Mouse (Mus musculus) lung, adult 2 months (tissue): ENCODE measurements around the gene Cap2. TPM values are rescaled to one million over a fixed set of nuclear protein-coding genes. Genes with fewer than 3 reads are reported as not detected.

Experiments used
- DNase-seq: peaks from one replicate; pipeline ENCODE4 v3.0.0; 2022
- H3K4me1 ChIP-seq: fragments of 200-500 bp; 2 replicates; pipeline ENCODE4 v1.6.1; 2011; ENCODE audit warnings: low read length; ENCODE audit not compliant: control insufficient read depth, insufficient read depth
- H3K4me3 ChIP-seq: fragments of 200-500 bp; replicated peaks from 2 replicates; pipeline ENCODE3; 2011; ENCODE audit warnings: low read depth, mild to moderate bottlenecking, control low read depth, low read length; ENCODE audit errors: extremely low read depth
- CTCF ChIP-seq: fragments of 200-500 bp; IDR thresholded peaks from 2 replicates; pipeline ENCODE4 v1.5.1; 2011; ENCODE audit warnings: mild to moderate bottlenecking, low read length, control low read depth; ENCODE audit not compliant: insufficient read depth
- POLR2A ChIP-seq: fragments of 200-500 bp; IDR thresholded peaks from 2 replicates; pipeline ENCODE4 v1.6.1; 2011; ENCODE audit warnings: low read depth, mild to moderate bottlenecking, control low read depth, low read length, borderline replicate concordance; ENCODE audit errors: extremely low read depth
- WGBS: fragments of 180-500 bp; shearing (Covaris S2); methylation state at CpG from one replicate; pipeline ENCODE4 v1.1.7; 2018; 5-methylcytosine and 5-hydroxymethylcytosine counted together
- polyA plus RNA-seq: library from polyadenylated mRNA; depleted of rRNA; stranded (reverse); fragments of >200 nt; gene quantifications from 2 replicates; pipeline ENCODE4 v1.2.3, GENCODE M21; 2012

The Cap2 gene
- polyA plus RNA-seq, 1 experiment: 17.8 TPM

GRCm38 (mm10) chr13:46663461-46663964 lies 161.9 kb downstream of the Cap2 start:
- 0 out of 2 replicates have a peak, but pooled peaks have one; percentile 18 for TF ChIP-seq CTCF
- TF ChIP-seq POLR2A: no peak
- Histone ChIP-seq H3K4me3 (no peak overlapping the region), H3K4me1 (no peaks in the 10 kb centered on the region)
- no peak for DNase-seq
- WGBS: 24% methylated on average over 4 of the region's 4 CpGs

- Histone ChIP-seq H3K4me3 (peak within 1 kb of the TSS; percentile 87), H3K4me1 (0 out of 2 replicates have a peak, but pooled peaks cover 3% of the 10 kb centered on the region)
- under 1% methylated on average over 46 of the region's 46 CpGs for WGBS
- DNase-seq: peak; percentile 93
- no peak for TF ChIP-seq CTCF
- peak; percentile 63; the same call in 1 of the 2 replicates for TF ChIP-seq POLR2A
These were observed 167.5 kb downstream of the Cap2 start, which contains the start of gene Fam8a1 for GRCm38 (mm10) chr13:46669048-46669619. Gene Fam8a1, plus strand, starts transcription at chr13:46669522.

DNA sequence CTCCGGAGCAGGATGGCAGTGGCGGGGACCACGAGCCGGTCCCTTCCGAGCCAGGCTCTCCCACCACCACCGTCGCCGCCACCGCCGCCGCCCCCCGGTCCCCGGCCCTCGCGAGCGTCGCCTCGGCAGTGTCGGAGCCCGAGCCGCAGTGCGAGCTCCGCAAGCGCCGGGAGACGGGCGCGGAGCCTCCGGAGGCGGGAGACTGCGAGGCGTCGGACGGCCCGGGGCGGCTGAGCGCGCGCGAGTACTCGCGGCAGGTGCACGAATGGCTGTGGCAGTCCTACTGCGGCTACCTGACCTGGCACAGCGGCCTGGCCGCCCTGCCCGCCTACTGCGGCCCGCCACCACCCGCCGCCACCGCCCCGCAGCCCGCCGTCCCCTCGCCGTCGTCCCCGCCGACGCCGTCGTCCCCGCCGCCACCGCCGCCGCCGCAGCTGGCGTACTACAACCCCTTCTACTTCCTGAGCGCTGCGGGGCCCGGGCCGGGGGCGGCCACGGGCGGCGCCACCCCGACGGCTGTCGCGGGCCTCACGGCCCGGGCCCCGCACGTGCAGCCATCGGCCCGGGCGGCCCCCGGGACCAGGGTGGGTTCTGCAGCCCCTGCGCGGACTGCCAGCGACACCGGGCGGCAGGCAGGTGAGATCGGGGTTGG lies 168.1 kb downstream of the Cap2 start:
- no peak for DNase-seq
- under 1% methylated on average over 67 of the region's 96 CpGs for WGBS
- Histone ChIP-seq H3K4me3 (peak overlapping the region; percentile 87), H3K4me1 (peaks cover 3% of the 10 kb centered on the region; the same call in 1 of the 2 replicates)
- no peak for TF ChIP-seq CTCF
- TF ChIP-seq POLR2A: no peak

DNA sequence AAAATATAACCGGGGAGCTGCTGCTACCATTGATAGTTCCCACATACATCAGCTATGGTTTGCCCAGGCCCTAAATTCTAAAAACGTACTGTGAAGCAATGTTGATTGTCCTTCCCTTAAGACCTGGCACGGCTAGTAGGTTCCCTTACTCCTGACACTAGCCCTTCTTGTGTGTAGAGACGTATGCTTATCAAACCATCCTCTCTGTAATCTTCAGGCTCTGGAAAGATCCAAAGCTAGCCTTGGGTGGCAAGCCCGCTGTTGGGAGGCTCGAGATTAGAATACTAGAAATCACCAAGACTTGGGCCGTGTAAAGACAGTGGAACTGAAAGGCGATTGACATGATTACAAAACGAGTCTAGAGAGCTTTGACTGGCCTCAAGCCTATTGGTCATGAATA lies 168.9 kb downstream of the Cap2 start:
- peak overlapping the region; percentile 24 for H3K4me3 ChIP-seq
- peaks cover 3% of the 10 kb centered on the region; the same call in 1 of the 2 replicates for H3K4me1 ChIP-seq
- DNase-seq: peak; percentile 14
- TF ChIP-seq CTCF (no peak), POLR2A (no peak)
- WGBS: 46% methylated on average over 9 of the region's 9 CpGs

DNA sequence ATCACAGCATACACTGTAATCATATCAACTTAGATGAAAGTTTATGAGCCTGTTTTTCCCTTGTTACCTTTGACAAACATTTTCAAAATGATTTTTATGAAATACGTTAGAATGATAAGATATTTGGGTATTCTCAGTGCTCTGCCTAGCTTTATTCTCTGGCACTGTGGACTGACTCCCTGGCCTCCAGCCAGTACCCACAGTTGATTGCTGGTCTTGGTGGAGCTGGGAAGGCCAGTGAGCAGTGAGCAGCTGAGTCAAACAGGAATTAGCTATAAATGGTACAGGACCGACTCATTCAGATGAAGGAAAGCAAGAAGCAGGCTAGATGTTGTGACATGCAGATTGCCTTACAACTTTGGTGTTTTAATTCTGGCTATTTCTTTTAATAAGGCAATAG lies 173.0 kb downstream of the Cap2 start:
- TF ChIP-seq POLR2A: no peak
- no peak for TF ChIP-seq CTCF
- H3K4me3 ChIP-seq: no peak overlapping the region
- WGBS: 68% methylated on average over 2 of the region's 2 CpGs
- DNase-seq: no peak
- peaks cover 3% of the 10 kb centered on the region; the same call in 1 of the 2 replicates for H3K4me1 ChIP-seq

- no peak overlapping the region for H3K4me3 ChIP-seq
- TF ChIP-seq POLR2A: no peak
- no peak for TF ChIP-seq CTCF
- H3K4me1 ChIP-seq: no peaks in the 10 kb centered on the region; the same call in 1 of the 2 replicates
- DNase-seq: no peak
- WGBS: 78% methylated on average over 4 of the region's 4 CpGs
These were observed 176.1 kb downstream of the Cap2 start for GRCm38 (mm10) chr13:46677721-46678120.

DNA sequence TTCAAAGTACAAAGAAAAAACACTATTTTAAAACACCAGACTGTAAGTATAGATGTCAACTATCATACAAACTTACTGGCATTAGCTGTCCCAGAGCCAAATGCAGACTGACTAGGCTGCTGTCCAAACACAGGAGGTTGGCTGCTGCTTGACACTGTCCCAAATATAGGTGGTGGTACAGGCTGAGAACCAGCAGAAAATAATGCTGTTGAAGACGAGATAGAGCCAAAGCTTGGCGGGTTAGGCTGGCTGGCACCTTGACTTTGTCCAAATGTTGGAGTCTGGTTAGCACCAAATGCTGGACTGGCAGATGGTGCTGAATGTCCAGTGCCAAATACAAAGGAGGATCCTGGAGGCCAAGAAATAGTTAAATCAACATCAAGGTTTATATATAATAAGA lies 181.3 kb downstream of the Cap2 start:
- WGBS: 78% methylated on average over 2 of the region's 2 CpGs
- TF ChIP-seq CTCF (no peak), POLR2A (no peak)

GRCm38 (mm10) chr13:46683370-46683769 lies 181.7 kb downstream of the Cap2 start:
- 76% methylated on average over 1 of the region's 1 CpGs for WGBS
- no peak for TF ChIP-seq POLR2A
- TF ChIP-seq CTCF: no peak
- DNase-seq: no peak
- H3K4me1 ChIP-seq: no peaks in the 10 kb centered on the region
- no peak overlapping the region for H3K4me3 ChIP-seq

More for the DNA sequence above, 181.3 kb downstream of the Cap2 start:
- Histone ChIP-seq H3K4me3 (no peak overlapping the region), H3K4me1 (no peaks in the 10 kb centered on the region)
- no peak for DNase-seq

GRCm38 (mm10) chr13:46690559-46691241 lies 189.1 kb downstream of the Cap2 start:
- WGBS: 71% methylated on average over 4 of the region's 4 CpGs
- Histone ChIP-seq H3K4me3 (no peak overlapping the region), H3K4me1 (no peaks in the 10 kb centered on the region)
- no peak for TF ChIP-seq POLR2A
- no peak for TF ChIP-seq CTCF
- no peak for DNase-seq
